Mouse (Mus musculus) heart, postnatal 0 days (tissue): ENCODE measurements around the gene Ifitm7. TPM values are rescaled to one million over a fixed set of nuclear protein-coding genes. Genes with fewer than 3 reads are reported as not detected.

Experiments used
- ATAC-seq: fragments of 200-750 bp; cut with Nextera tagmentation; 2 replicates; pipeline ENCODE4 v1.8.0; 2017; ENCODE audit warnings: low read depth, moderate number of reproducible peaks, moderate library complexity; ENCODE audit not compliant: insufficient read depth
- DNase-seq: peaks from one replicate; pipeline ENCODE4 v3.0.0-alpha.2; 2016; ENCODE audit warnings: low spot score
- H3K27ac ChIP-seq: fragments of 300-500 bp; sonication (generic); 2 replicates; pipeline ENCODE4 v1.5.1; 2014; ENCODE audit warnings: low read depth, mild to moderate bottlenecking
- H3K27me3 ChIP-seq: fragments of 300-500 bp; sonication (generic); 2 replicates; pipeline ENCODE4 v1.6.1; 2014; ENCODE audit warnings: low read length, mixed read lengths; ENCODE audit not compliant: control insufficient read depth, insufficient read depth
- H3K36me3 ChIP-seq: fragments of 300-500 bp; sonication (generic); replicated peaks from 2 replicates; pipeline ENCODE4 v1.6.1; 2014; ENCODE audit warnings: low read length, mixed read lengths; ENCODE audit not compliant: control insufficient read depth, insufficient read depth
- H3K4me1 ChIP-seq: fragments of 300-500 bp; sonication (generic); 2 replicates; pipeline ENCODE4 v1.6.1; 2014; ENCODE audit warnings: antibody characterized with exemption; ENCODE audit not compliant: control insufficient read depth, insufficient read depth
- H3K4me2 ChIP-seq: fragments of 300-500 bp; sonication (generic); 2 replicates; pipeline ENCODE4 v1.6.1; 2014; ENCODE audit warnings: low read depth, mild to moderate bottlenecking, low read length, moderate library complexity
- H3K4me3 ChIP-seq: fragments of 300-500 bp; sonication (generic); 2 replicates; pipeline ENCODE4 v1.5.1; 2014; ENCODE audit warnings: low read depth, low read length
- H3K9ac ChIP-seq: fragments of 300-500 bp; sonication (generic); replicated peaks from 2 replicates; pipeline ENCODE4 v1.6.1; 2014; ENCODE audit warnings: low read depth, low read length, mixed read lengths
- H3K9me3 ChIP-seq: fragments of 300-500 bp; sonication (generic); replicated peaks from 2 replicates; pipeline ENCODE4 v1.6.1; 2016; ENCODE audit warnings: low read length; ENCODE audit not compliant: control insufficient read depth
- CTCF ChIP-seq: IDR thresholded peaks from 2 replicates; pipeline ENCODE4 v1.5.1; 2016; ENCODE audit warnings: antibody characterized with exemption, control low read depth, low read depth
- EP300 ChIP-seq: IDR thresholded peaks from 2 replicates; pipeline ENCODE4 v1.6.1; 2016; ENCODE audit warnings: antibody characterized with exemption, low read depth
- WGBS: fragments of 180-500 bp; shearing (Covaris S2); extraction: QIAGEN DNeasy Blood & Tissue Kit; methylation state at CpG from one replicate; pipeline ENCODE4 v1.1.7; 2014; 5-methylcytosine and 5-hydroxymethylcytosine counted together
- polyA plus RNA-seq: library from polyadenylated mRNA; unstranded; fragments of >200 nt; fragmentation: Nextera tagmentation; extraction: Ambion mirVana; gene quantifications from 2 replicates; pipeline ENCODE4 v1.2.1, GENCODE M21; 2015
- total RNA-seq: library from RNA; depleted of rRNA; stranded (reverse); fragments of >200 nt; gene quantifications from 2 replicates; pipeline ENCODE4 v1.2.3, GENCODE M21; 2014; ENCODE audit warnings: low replicate concordance

Ifitm7 gene
- total and polyA plus RNA-seq, 2 experiments from 2014 or later: not detected

- no peaks in the 10 kb centered on the region for H3K36me3 ChIP-seq
- no peaks in the 10 kb centered on the region for H3K27me3 ChIP-seq
- no peaks in the 10 kb centered on the region for H3K4me1 ChIP-seq
- WGBS: 76% methylated on average over 2 of the region's 2 CpGs
- no peaks in the 10 kb centered on the region for H3K9me3 ChIP-seq
- H3K9ac ChIP-seq: no peak overlapping the region
- H3K27ac ChIP-seq: no peak overlapping the region
- ATAC-seq (no peak), DNase-seq (no peak)
- no peak overlapping the region for H3K4me2 ChIP-seq
- H3K4me3 ChIP-seq: no peak overlapping the region
- no peak for TF ChIP-seq EP300
- TF ChIP-seq CTCF: no peak
Observed at GRCm38 (mm10) chr16:14008081-14008480, 21.4 kb upstream of the Ifitm7 start.

GRCm38 (mm10) chr16:14005266-14005665 is 18.6 kb upstream of the Ifitm7 start:
- Histone ChIP-seq H3K4me3 (no peak overlapping the region), H3K4me1 (no peaks in the 10 kb centered on the region), H3K9me3 (no peaks in the 10 kb centered on the region), H3K9ac (no peak overlapping the region), H3K4me2 (no peak overlapping the region), H3K36me3 (no peaks in the 10 kb centered on the region), H3K27ac (no peak overlapping the region), H3K27me3 (no peaks in the 10 kb centered on the region)
- WGBS: 66% methylated on average over 4 of the region's 4 CpGs
- TF ChIP-seq EP300 (no peak), CTCF (no peak)
- ATAC-seq (no peak), DNase-seq (no peak)

- Histone ChIP-seq H3K4me2 (no peak overlapping the region), H3K4me3 (no peak overlapping the region), H3K27ac (no peak overlapping the region), H3K36me3 (no peaks in the 10 kb centered on the region), H3K9me3 (no peaks in the 10 kb centered on the region), H3K27me3 (no peaks in the 10 kb centered on the region), H3K4me1 (no peaks in the 10 kb centered on the region), H3K9ac (no peak overlapping the region)
- TF ChIP-seq CTCF: no peak
- no peak for TF ChIP-seq EP300
- DNase-seq (no peak), ATAC-seq (no peak)
- 63% methylated on average over 2 of the region's 2 CpGs for WGBS
Observed at GRCm38 (mm10) chr16:14004726-14005125, 18.0 kb upstream of the Ifitm7 start.

- no peak for TF ChIP-seq EP300
- TF ChIP-seq CTCF: peak; percentile 48
Observed at GRCm38 (mm10) chr16:14004170-14004569, 17.5 kb upstream of the Ifitm7 start.

GRCm38 (mm10) chr16:14003386-14004130 is 16.9 kb upstream of the Ifitm7 start:
- no peak overlapping the region for H3K9ac ChIP-seq
- H3K36me3 ChIP-seq: no peaks in the 10 kb centered on the region
- no peaks in the 10 kb centered on the region for H3K27me3 ChIP-seq
- no peaks in the 10 kb centered on the region for H3K4me1 ChIP-seq
- ATAC-seq: no peak
- H3K9me3 ChIP-seq: no peaks in the 10 kb centered on the region
- no peak for DNase-seq
- H3K4me3 ChIP-seq: no peak overlapping the region
- 44% methylated on average over 8 of the region's 8 CpGs for WGBS
- TF ChIP-seq EP300 (no peak), CTCF (no peak)
- H3K27ac ChIP-seq: no peak overlapping the region
- no peak overlapping the region for H3K4me2 ChIP-seq

More at GRCm38 (mm10) chr16:14004170-14004569, 17.5 kb upstream of the Ifitm7 start:
- Histone ChIP-seq H3K27me3 (no peaks in the 10 kb centered on the region), H3K9me3 (no peaks in the 10 kb centered on the region), H3K4me2 (no peak overlapping the region), H3K36me3 (no peaks in the 10 kb centered on the region), H3K4me3 (no peak overlapping the region), H3K9ac (no peak overlapping the region), H3K27ac (no peak overlapping the region), H3K4me1 (no peaks in the 10 kb centered on the region)
- peak; percentile 14 for DNase-seq
- no peak for ATAC-seq
- WGBS: 35% methylated on average over 3 of the region's 3 CpGs

GRCm38 (mm10) chr16:13994502-13994901 is 7.8 kb upstream of the Ifitm7 start:
- Histone ChIP-seq H3K9ac (no peak overlapping the region), H3K4me3 (no peak overlapping the region), H3K27ac (no peak overlapping the region), H3K4me1 (no peaks in the 10 kb centered on the region), H3K9me3 (no peaks in the 10 kb centered on the region), H3K27me3 (no peaks in the 10 kb centered on the region), H3K36me3 (no peaks in the 10 kb centered on the region), H3K4me2 (no peak overlapping the region)
- ATAC-seq: no peak
- TF ChIP-seq EP300 (no peak), CTCF (no peak)
- DNase-seq: no peak
- 90% methylated on average over 1 of the region's 1 CpGs for WGBS
